ENCODE assay signal across 10 mouse cellular contexts in genomic region chr2:83332770-83333157, GRCm38 (mm10).
DNase-seq lines count a peak whose midpoint lies in the region; ATAC-seq and TF ChIP-seq lines count a peak whose summit lies in the region.
"Had no signal": no experiment of that assay in that cellular context is flagged by ENCODE, and none has a peak within 500 bp of the region (broad histone marks: within the 10 kb centered on the region; RNA-seq: fewer than 3 reads in every experiment).

No protein-coding gene starts in this region.

- ATAC-seq in kidney, embryonic 16.5 days (ENCODE audit: low FRiP score, low TSS enrichment), result peak; percentile 57; the same call in 1 of the 2 replicates

- WGBS in kidney, embryonic 16.5 days, result 15% methylated on average over 5 of the region's 5 CpGs

- no peak overlapping the region for H3K27ac ChIP-seq in kidney, embryonic 16.5 days (ENCODE audit: low read length)
- no peak overlapping the region for H3K27ac ChIP-seq in MEL (ENCODE audit: control insufficient read depth, low read depth, low read length)

- H3K79me2 ChIP-seq in MEL (ENCODE audit: control insufficient read depth, insufficient read depth, low read length, poor library complexity), result no peaks in the 10 kb centered on the region

- H3K9ac ChIP-seq in kidney, embryonic 16.5 days (replicated peaks; ENCODE audit: low read length), result no peak overlapping the region
- H3K9ac ChIP-seq in MEL (ENCODE audit: control insufficient read depth, low read depth, low read length, poor library complexity, severe bottlenecking), result no peak overlapping the region

- TF ChIP-seq EP300 in MEL (IDR thresholded peaks at IDR 0.05; ENCODE audit: low read depth in 1 of 2, low read length in 2 of 2), result no peak

- no peak overlapping the region for H3K4me3 ChIP-seq in kidney, embryonic 16.5 days (ENCODE audit: low read length)
- no peak overlapping the region for H3K4me3 ChIP-seq in MEL (ENCODE audit: control insufficient read depth in 1 of 2, insufficient read depth in 1 of 2, low read depth in 2 of 2, low read length in 2 of 2)
- H3K4me3 ChIP-seq: myocyte had no signal

- H3K27me3 ChIP-seq in kidney, embryonic 16.5 days (ENCODE audit: insufficient read depth, low read length), result no peaks in the 10 kb centered on the region
- no peaks in the 10 kb centered on the region for H3K27me3 ChIP-seq in MEL (ENCODE audit: control insufficient read depth in 1 of 2, insufficient read depth in 2 of 2, low read length in 2 of 2)

- TF ChIP-seq POLR2A in MEL (IDR thresholded peaks at IDR 0.05; ENCODE audit: control insufficient read depth in 1 of 2, insufficient read depth in 1 of 2, low read depth in 1 of 2, low read length in 2 of 2, poor library complexity in 1 of 2), result no peak
- TF ChIP-seq POLR2A in brain, embryonic 14.5 days (IDR thresholded peaks at IDR 0.05; ENCODE audit: borderline replicate concordance, extremely low read depth, insufficient read depth, insufficient read length, poor library complexity, severe bottlenecking), result no peak

- DNase-seq in kidney, postnatal 14 days, result no peak
- no peak for DNase-seq in MEL (ENCODE audit: low read depth, low spot score)
- DNase-seq in brain, embryonic 14.5 days (ENCODE audit: low read depth), result peak; percentile 85
- peak; percentile 41 for DNase-seq in mesoderm, embryonic 11.5 days (ENCODE audit: low read depth, low spot score)
- DNase-seq in c-Kit-positive CD71-positive TER-119-positive erythroid progenitor cells, embryonic 14.5 days (ENCODE audit: low spot score), result no peak
- no peak for DNase-seq in yolk sac, embryonic 10.5 days (ENCODE audit: low spot score)
- DNase-seq: gastrocnemius, postnatal 36 days; thymus, adult 18-20 months had no signal

- no peaks in the 10 kb centered on the region for H3K4me1 ChIP-seq in kidney, embryonic 16.5 days (ENCODE audit: insufficient read depth, low read length)
- no peaks in the 10 kb centered on the region for H3K4me1 ChIP-seq in MEL (ENCODE audit: control insufficient read depth in 1 of 2, insufficient read depth in 2 of 2, low read length in 2 of 2)

- H3K9me3 ChIP-seq in kidney, embryonic 16.5 days (ENCODE audit: low read length), result no peaks in the 10 kb centered on the region
- no peaks in the 10 kb centered on the region for H3K9me3 ChIP-seq in MEL (replicated peaks; ENCODE audit: insufficient read depth, low read length)

- H3K36me3 ChIP-seq in kidney, embryonic 16.5 days (ENCODE audit: insufficient read depth, low read length), result no peaks in the 10 kb centered on the region
- H3K36me3 ChIP-seq in MEL (ENCODE audit: control insufficient read depth in 1 of 2, insufficient read depth in 2 of 2, low read length in 2 of 2), result no peaks in the 10 kb centered on the region

- no peak overlapping the region for H3K4me2 ChIP-seq in kidney, embryonic 16.5 days (replicated peaks; ENCODE audit: low read depth, low read length)

- TF ChIP-seq CTCF in MEL (IDR thresholded peaks at IDR 0.05 in 2 of 3, conservative IDR thresholded peaks at IDR 0.05 in 1 of 3; ENCODE audit: control insufficient read depth in 1 of 3, insufficient read depth in 1 of 3, low read depth in 2 of 3, low read length in 3 of 3, poor library complexity in 1 of 3, severe bottlenecking in 1 of 3), result peak in 1 of 3 experiments; percentile 5; a peak in 1 of 6 replicates
- peak; percentile 46; the same call in 1 of the 2 replicates for TF ChIP-seq CTCF in brain, embryonic 14.5 days (IDR thresholded peaks at IDR 0.05; ENCODE audit: borderline replicate concordance, extremely low read depth, insufficient read depth, insufficient read length)

- TF ChIP-seq RAD21 in MEL (IDR thresholded peaks at IDR 0.05; ENCODE audit: low read depth, low read length), result peak; percentile 26

TF ChIP-seq in MEL, 35 proteins besides CTCF, POLR2A, EP300 and RAD21:
- TF ChIP-seq RCOR1 (IDR thresholded peaks at IDR 0.05; ENCODE audit: low read depth, low read length) (no peak), USF1 (IDR thresholded peaks at IDR 0.05; ENCODE audit: low read depth, low read length) (no peak), MAZ (IDR thresholded peaks at IDR 0.05; ENCODE audit: low read depth, low read length) (no peak), MAFK (IDR thresholded peaks at IDR 0.05; ENCODE audit: borderline replicate concordance, low read depth, low read length) (no peak), SMC3 (IDR thresholded peaks at IDR 0.05; ENCODE audit: low read depth, low read length) (no peak), KAT2A (conservative IDR thresholded peaks at IDR 0.05; ENCODE audit: low read depth, low read length) (no peak), NRF1 (IDR thresholded peaks at IDR 0.05; ENCODE audit: insufficient read depth, low read depth, low read length, poor library complexity, severe bottlenecking) (no peak), CHD2 (IDR thresholded peaks at IDR 0.05; ENCODE audit: low read length) (no peak), POLR2AphosphoS5 (IDR thresholded peaks at IDR 0.05; ENCODE audit: borderline replicate concordance, low read depth, low read length) (no peak), MYC (IDR thresholded peaks at IDR 0.05; ENCODE audit: low read depth, low read length) (no peak), HCFC1 (IDR thresholded peaks at IDR 0.05; ENCODE audit: low read depth, low read length) (no peak), ZKSCAN1 (IDR thresholded peaks at IDR 0.05; ENCODE audit: low read depth, low read length) (no peak), ELF1 (IDR thresholded peaks at IDR 0.05; ENCODE audit: low read depth, low read length) (no peak), JUND (IDR thresholded peaks at IDR 0.05; ENCODE audit: low read depth, low read length) (no peak), GATA1 (IDR thresholded peaks at IDR 0.05; ENCODE audit: low read depth, low read length) (no peak), TBP (IDR thresholded peaks at IDR 0.05; ENCODE audit: low read depth, low read length) (no peak), NELFE (IDR thresholded peaks at IDR 0.05; ENCODE audit: low read depth, low read length) (no peak), TAL1 (IDR thresholded peaks at IDR 0.05; ENCODE audit: low read length) (no peak), ZC3H11A (IDR thresholded peaks at IDR 0.05; ENCODE audit: low read depth, low read length) (no peak)

Comparison
In these comparisons a context has a peak if more than half of its experiments do, and no peak if none do; other contexts are left out.
1. DNase-seq: peak in brain, embryonic 14.5 days (single experiment) and mesoderm, embryonic 11.5 days (single experiment); none in kidney, postnatal 14 days (single experiment), MEL (single experiment), c-Kit-positive CD71-positive TER-119-positive erythroid progenitor cells, embryonic 14.5 days (single experiment) and yolk sac, embryonic 10.5 days (single experiment).